8 mouse cellular contexts compared by ENCODE assay signal in the genomic region with DNA sequence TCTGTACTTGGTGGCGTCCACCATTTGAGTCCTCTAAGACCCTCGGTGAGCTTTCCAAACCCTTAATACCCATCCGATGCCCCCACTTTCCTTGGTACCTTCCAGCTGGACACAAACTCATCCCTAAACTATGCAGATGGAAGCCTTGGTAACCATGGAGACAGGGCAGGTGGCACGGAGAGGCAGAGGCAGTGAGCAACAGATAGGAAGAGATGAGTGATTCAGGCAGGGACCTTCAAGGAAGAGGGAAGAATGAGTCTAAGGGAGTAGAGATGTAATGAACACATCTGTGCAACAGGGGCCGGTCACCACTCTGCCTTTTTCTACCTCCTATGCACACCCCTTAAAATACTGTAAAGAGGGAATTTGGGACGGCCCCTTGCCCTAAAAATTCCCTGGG. TPM values are rescaled to one million over a fixed set of nuclear protein-coding genes. Genes with fewer than 3 reads are reported as not detected.
DNase-seq lines count a peak whose midpoint lies in the region; ATAC-seq and TF ChIP-seq lines count a peak whose summit lies in the region.

No protein-coding gene starts in this region.

- DNase-seq in heart, adult 2 months, result no peak
- DNase-seq in heart, postnatal 10 days, result no peak
- DNase-seq in MN1 (ENCODE audit: low spot score) (peak; percentile 60), adipocyte (ENCODE audit: low spot score) (no peak)
- DNase-seq in forebrain, embryonic 11.5 days (ENCODE audit: low spot score), result no peak
- DNase-seq in limb, embryonic 14.5 days (ENCODE audit: low spot score), result no peak
- DNase-seq in adrenal gland, postnatal 36 days, result no peak

- H3K79me2 ChIP-seq in heart, adult 2 months (replicated peaks; ENCODE audit: control insufficient read depth, insufficient read depth, low read length), result no peaks in the 10 kb centered on the region; the same call in 1 of the 2 replicates

- no peak for TF ChIP-seq CTCF in heart, adult 2 months (IDR thresholded peaks at IDR 0.05)

- peak overlapping the region; percentile 61; the same call in 1 of the 2 replicates for H3K27ac ChIP-seq in heart, adult 2 months
- H3K27ac ChIP-seq in forebrain, embryonic 11.5 days (ENCODE audit: low read depth, low read length), result no peak overlapping the region
- no peak overlapping the region for H3K27ac ChIP-seq in limb, embryonic 14.5 days (replicated peaks; ENCODE audit: low read depth, low read length)

- 51% methylated on average over 6 of the region's 6 CpGs for WGBS in heart, adult 2 months
- 27% methylated on average over 6 of the region's 6 CpGs for WGBS in forebrain, embryonic 11.5 days
- 25% methylated on average over 6 of the region's 6 CpGs for WGBS in limb, embryonic 14.5 days

- ATAC-seq in forebrain, embryonic 11.5 days (replicated peaks; ENCODE audit: low FRiP score), result no peak
- no peak for ATAC-seq in limb, embryonic 14.5 days (ENCODE audit: low FRiP score, low read depth)
- ATAC-seq in megakaryocyte progenitor cell, adult 5-6 weeks (replicated peaks; ENCODE audit: poor library complexity), result no peak

- H3K4me3 ChIP-seq in heart, adult 2 months, result no peak overlapping the region
- peak overlapping the region; percentile 35; the same call in 1 of the 2 replicates for H3K4me3 ChIP-seq in forebrain, embryonic 11.5 days (ENCODE audit: low read depth, low read length)
- peak overlapping the region; percentile 45; the same call in 1 of the 2 replicates for H3K4me3 ChIP-seq in limb, embryonic 14.5 days (replicated peaks; ENCODE audit: low read length)

- H3K36me3 ChIP-seq in heart, adult 2 months (ENCODE audit: control insufficient read depth, insufficient read depth, low read length), result no peaks in the 10 kb centered on the region
- H3K36me3 ChIP-seq in forebrain, embryonic 11.5 days (ENCODE audit: control insufficient read depth, insufficient read depth, low read length), result no peaks in the 10 kb centered on the region
- no peaks in the 10 kb centered on the region for H3K36me3 ChIP-seq in limb, embryonic 14.5 days (ENCODE audit: control insufficient read depth, insufficient read depth, low read length)

- intact Hi-C loops in heart, adult 2 months (cut with DNase I), result no loop called here
- intact Hi-C loops in heart, postnatal 10 days (cut with DNase I), result no loop called here

- H3K9me3 ChIP-seq in forebrain, embryonic 11.5 days (ENCODE audit: control insufficient read depth, low read length), result no peaks in the 10 kb centered on the region
- H3K9me3 ChIP-seq in limb, embryonic 14.5 days (ENCODE audit: control insufficient read depth, low read length), result no peaks in the 10 kb centered on the region

- H3K9ac ChIP-seq in heart, adult 2 months (ENCODE audit: low read depth, low read length), result no peak overlapping the region
- H3K9ac ChIP-seq in forebrain, embryonic 11.5 days (ENCODE audit: low read length), result no peak overlapping the region
- H3K9ac ChIP-seq in limb, embryonic 14.5 days (ENCODE audit: low read depth, low read length, severe bottlenecking), result no peak overlapping the region

- H3K4me2 ChIP-seq in forebrain, embryonic 11.5 days (ENCODE audit: low read depth, low read length, severe bottlenecking), result peak overlapping the region; percentile 91; the same call in 1 of the 2 replicates
- peak overlapping the region; percentile 99 for H3K4me2 ChIP-seq in limb, embryonic 14.5 days (replicated peaks; ENCODE audit: low read depth, low read length, severe bottlenecking)

- no peak for TF ChIP-seq POLR2A in heart, adult 2 months (IDR thresholded peaks at IDR 0.05; ENCODE audit: insufficient read depth, low read depth, low read length)
- TF ChIP-seq POLR2A in limb, embryonic 14.5 days (IDR thresholded peaks at IDR 0.05; ENCODE audit: borderline replicate concordance, extremely low read depth, insufficient read depth, insufficient read length), result no peak

- no peak for TF ChIP-seq EP300 in heart, adult 2 months (IDR thresholded peaks at IDR 0.05; ENCODE audit: insufficient read depth, low read depth, low read length)

- no peaks in the 10 kb centered on the region for H3K27me3 ChIP-seq in heart, adult 2 months (ENCODE audit: control insufficient read depth, insufficient read depth, low read length)
- peaks cover 21% of the 10 kb centered on the region for H3K27me3 ChIP-seq in forebrain, embryonic 11.5 days (ENCODE audit: control insufficient read depth, insufficient read depth, low read length)
- no peaks in the 10 kb centered on the region for H3K27me3 ChIP-seq in limb, embryonic 14.5 days (ENCODE audit: control insufficient read depth, insufficient read depth, low read length)

- H3K4me1 ChIP-seq in heart, adult 2 months (ENCODE audit: control insufficient read depth, insufficient read depth, low read length), result peaks cover 8% of the 10 kb centered on the region
- peaks cover 25% of the 10 kb centered on the region for H3K4me1 ChIP-seq in forebrain, embryonic 11.5 days (replicated peaks; ENCODE audit: control insufficient read depth, insufficient read depth, low read length)
- H3K4me1 ChIP-seq in limb, embryonic 14.5 days (ENCODE audit: control insufficient read depth, insufficient read depth, low read length), result peaks cover 32% of the 10 kb centered on the region

RNA-seq across cellular contexts. Expression of a gene that starts 0.8 kb away (rescaled TPM):
- total RNA-seq in heart, adult 2 months (2021), result 1 to 10 TPM; 1.3 to 2.4 TPM
- polyA plus RNA-seq in heart, adult 2 months (2012; rRNA removed), result 2.1 and 3.1 TPM in 2 replicates
- 1 to 10 TPM; 2.0 to 5.5 TPM for total RNA-seq in heart, postnatal 10 days (2021)
- polyA plus RNA-seq in forebrain, embryonic 11.5 days (2014; fragmentation: Nextera tagmentation; extraction: Ambion mirVana), result 1.9 and 2.4 TPM in 2 replicates
- polyA plus RNA-seq in limb, embryonic 14.5 days (2012; rRNA removed), result 1.8 and 2.7 TPM in 2 replicates
- 2.7 TPM in 2 replicates for polyA plus RNA-seq in limb, embryonic 14.5 days (2014; fragmentation: Nextera tagmentation; extraction: Ambion mirVana)
- total RNA-seq in adrenal gland, postnatal 36 days (2021), result 1 to 10 TPM in 1 of 2 experiments, under 1 TPM in 1; 0.95 to 1.0 TPM
- not detected in 2 replicates for total RNA-seq in megakaryocyte progenitor cell, adult 5-6 weeks (2015)
- total RNA-seq in megakaryocyte progenitor cell, adult 5-6 weeks (2017), result not detected in 2 replicates

RNA-seq across cellular contexts. Expression of a gene that starts 1.7 kb away (rescaled TPM):
- total RNA-seq in heart, adult 2 months (2021), result 10 to 100 TPM; 24.3 to 35.0 TPM
- polyA plus RNA-seq in heart, adult 2 months (2012; rRNA removed), result 20.1 and 21.9 TPM in 2 replicates
- total RNA-seq in heart, postnatal 10 days (2021), result 10 to 100 TPM; 24.3 to 30.9 TPM
- polyA plus RNA-seq in forebrain, embryonic 11.5 days (2014; fragmentation: Nextera tagmentation; extraction: Ambion mirVana), result 22.0 and 28.4 TPM in 2 replicates
- polyA plus RNA-seq in limb, embryonic 14.5 days (2012; rRNA removed), result 36.5 and 51.7 TPM in 2 replicates
- 11.9 and 15.3 TPM in 2 replicates for polyA plus RNA-seq in limb, embryonic 14.5 days (2014; fragmentation: Nextera tagmentation; extraction: Ambion mirVana)
- 10 to 100 TPM; 29.4 to 33.3 TPM for total RNA-seq in adrenal gland, postnatal 36 days (2021)
- 27.0 and 30.4 TPM in 2 replicates for total RNA-seq in megakaryocyte progenitor cell, adult 5-6 weeks (2015)
- 50.7 and 59.5 TPM in 2 replicates for total RNA-seq in megakaryocyte progenitor cell, adult 5-6 weeks (2017)

RNA-seq across cellular contexts. Expression of a gene that starts 5.3 kb away (rescaled TPM):
- 10 to 100 TPM; 24.7 to 25.3 TPM for total RNA-seq in heart, adult 2 months (2021)
- polyA plus RNA-seq in heart, adult 2 months (2012; rRNA removed), result 25.2 and 39.9 TPM in 2 replicates
- 10 to 100 TPM; 40.1 to 54.6 TPM for total RNA-seq in heart, postnatal 10 days (2021)
- polyA plus RNA-seq in forebrain, embryonic 11.5 days (2014; fragmentation: Nextera tagmentation; extraction: Ambion mirVana), result 5.5 TPM in 2 replicates
- polyA plus RNA-seq in limb, embryonic 14.5 days (2012; rRNA removed), result 84.2 and 99.6 TPM in 2 replicates
- polyA plus RNA-seq in limb, embryonic 14.5 days (2014; fragmentation: Nextera tagmentation; extraction: Ambion mirVana), result 8.9 and 10.4 TPM in 2 replicates
- 10 to 100 TPM; 29.3 to 52.1 TPM for total RNA-seq in adrenal gland, postnatal 36 days (2021)
- total RNA-seq in megakaryocyte progenitor cell, adult 5-6 weeks (2015), result 0.89 and 3.0 TPM in 2 replicates
- 0.83 and 2.3 TPM in 2 replicates for total RNA-seq in megakaryocyte progenitor cell, adult 5-6 weeks (2017)

RNA-seq across cellular contexts. Expression of a gene that starts 18.9 kb away (rescaled TPM):
- total RNA-seq in heart, adult 2 months (2021), result 1 to 10 TPM; 1.8 to 2.8 TPM
- polyA plus RNA-seq in heart, adult 2 months (2012; rRNA removed), result not detected in 2 replicates
- 1 to 10 TPM; 4.9 to 5.3 TPM for total RNA-seq in heart, postnatal 10 days (2021)
- 1.0 TPM in 1 of 2 replicates, not detected in the other for polyA plus RNA-seq in forebrain, embryonic 11.5 days (2014; fragmentation: Nextera tagmentation; extraction: Ambion mirVana)
- 0.19 TPM in 1 of 2 replicates, not detected in the other for polyA plus RNA-seq in limb, embryonic 14.5 days (2012; rRNA removed)
- polyA plus RNA-seq in limb, embryonic 14.5 days (2014; fragmentation: Nextera tagmentation; extraction: Ambion mirVana), result 0.37 and 1.3 TPM in 2 replicates
- not detected for total RNA-seq in adrenal gland, postnatal 36 days (2021)
- total RNA-seq in megakaryocyte progenitor cell, adult 5-6 weeks (2015), result not detected in 2 replicates
- total RNA-seq in megakaryocyte progenitor cell, adult 5-6 weeks (2017), result not detected in 2 replicates

RNA-seq across cellular contexts. Expression of a gene that starts 34.1 kb away (rescaled TPM):
- total RNA-seq in heart, adult 2 months (2021), result 10 to 100 TPM; 29.5 to 33.9 TPM
- polyA plus RNA-seq in heart, adult 2 months (2012; rRNA removed), result 8.4 and 12.0 TPM in 2 replicates
- 10 to 100 TPM; 47.9 to 55.9 TPM for total RNA-seq in heart, postnatal 10 days (2021)
- 198 and 199 TPM in 2 replicates for polyA plus RNA-seq in forebrain, embryonic 11.5 days (2014; fragmentation: Nextera tagmentation; extraction: Ambion mirVana)
- 44.6 and 66.1 TPM in 2 replicates for polyA plus RNA-seq in limb, embryonic 14.5 days (2012; rRNA removed)
- polyA plus RNA-seq in limb, embryonic 14.5 days (2014; fragmentation: Nextera tagmentation; extraction: Ambion mirVana), result 133 and 146 TPM in 2 replicates
- 10 to 100 TPM; 68.3 to 73.5 TPM for total RNA-seq in adrenal gland, postnatal 36 days (2021)
- 116 and 119 TPM in 2 replicates for total RNA-seq in megakaryocyte progenitor cell, adult 5-6 weeks (2015)
- total RNA-seq in megakaryocyte progenitor cell, adult 5-6 weeks (2017), result 58.2 and 64.5 TPM in 2 replicates

Comparison
In these comparisons a context has a peak if more than half of its experiments do, and no peak if none do; other contexts are left out.
1. RNA of a gene that starts 5.3 kb away (total RNA-seq): 40.1 to 54.6 TPM in heart, postnatal 10 days, 29.3 to 52.1 TPM in adrenal gland, postnatal 36 days and 24.7 to 25.3 TPM in heart, adult 2 months; 0.83 to 3.0 TPM in megakaryocyte progenitor cell, adult 5-6 weeks; every median in the first group is over 4 times any median in the second.